Mouse (Mus musculus) kidney, embryonic 15.5 days (tissue): Measurements from ENCODE around the gene Cldn11. TPM values are rescaled to one million over a fixed set of nuclear protein-coding genes. Genes with fewer than 3 reads are reported as not detected.

ENCODE experiments used
- ATAC-seq: fragments of 200-750 bp; cut with Nextera tagmentation; replicated peaks from 2 replicates; pipeline ENCODE4 v1.8.0; 2017; ENCODE audit warnings: moderate TSS enrichment; ENCODE audit not compliant: low FRiP score
- H3K27ac ChIP-seq: fragments of 300-500 bp; sonication (generic); 2 replicates; pipeline ENCODE4 v1.5.1; 2015; ENCODE audit warnings: mild to moderate bottlenecking, inconsistent platforms
- H3K27me3 ChIP-seq: fragments of 300-500 bp; sonication (generic); 2 replicates; pipeline ENCODE4 v1.6.1; 2015; ENCODE audit warnings: inconsistent platforms
- H3K36me3 ChIP-seq: fragments of 300-500 bp; sonication (generic); 2 replicates; pipeline ENCODE4 v1.6.1; 2015; ENCODE audit warnings: inconsistent platforms
- H3K4me1 ChIP-seq: fragments of 300-500 bp; sonication (generic); 2 replicates; pipeline ENCODE4 v1.6.1; 2015; ENCODE audit warnings: inconsistent platforms
- H3K4me2 ChIP-seq: fragments of 300-500 bp; sonication (generic); 2 replicates; pipeline ENCODE4 v1.6.1; 2015; ENCODE audit warnings: moderate library complexity, mild to moderate bottlenecking, inconsistent platforms
- H3K4me3 ChIP-seq: fragments of 300-500 bp; sonication (generic); replicated peaks from 2 replicates; pipeline ENCODE4 v1.5.1; 2015; ENCODE audit warnings: mild to moderate bottlenecking, inconsistent platforms
- H3K9ac ChIP-seq: fragments of 300-500 bp; sonication (generic); 2 replicates; pipeline ENCODE4 v1.6.1; 2015; ENCODE audit warnings: mild to moderate bottlenecking, inconsistent platforms
- H3K9me3 ChIP-seq: fragments of 300-500 bp; sonication (generic); replicated peaks from 2 replicates; pipeline ENCODE4 v1.6.1; 2016; ENCODE audit warnings: inconsistent platforms
- WGBS: fragments of 180-500 bp; shearing (Covaris S2); methylation state at CpG from one replicate; pipeline ENCODE4 v1.1.7; 2015; ENCODE audit warnings: mixed read lengths; 5-methylcytosine and 5-hydroxymethylcytosine counted together
- polyA plus RNA-seq: library from polyadenylated mRNA; unstranded; fragments of >200 nt; fragmentation: Nextera tagmentation; extraction: Ambion mirVana; gene quantifications from 2 replicates; pipeline ENCODE4 v1.2.1, GENCODE M21; 2015

Gene Cldn11
- polyA plus RNA-seq, 1 experiment from 2014 or later: 94.8 TPM

GRCm38 (mm10) chr3:31212205-31213038, 62.7 kb downstream of the Cldn11 start:
- Histone ChIP-seq H3K27me3 (no peaks in the 10 kb centered on the region), H3K9me3 (no peaks in the 10 kb centered on the region), H3K4me3 (no peak overlapping the region), H3K4me2 (no peak overlapping the region), H3K9ac (no peak overlapping the region), H3K4me1 (peaks cover 43% of the 10 kb centered on the region), H3K27ac (peak overlapping the region; percentile 56), H3K36me3 (no peaks in the 10 kb centered on the region)
- 33% methylated on average over 9 of the region's 9 CpGs for WGBS
- peak; percentile 74 for ATAC-seq

DNA sequence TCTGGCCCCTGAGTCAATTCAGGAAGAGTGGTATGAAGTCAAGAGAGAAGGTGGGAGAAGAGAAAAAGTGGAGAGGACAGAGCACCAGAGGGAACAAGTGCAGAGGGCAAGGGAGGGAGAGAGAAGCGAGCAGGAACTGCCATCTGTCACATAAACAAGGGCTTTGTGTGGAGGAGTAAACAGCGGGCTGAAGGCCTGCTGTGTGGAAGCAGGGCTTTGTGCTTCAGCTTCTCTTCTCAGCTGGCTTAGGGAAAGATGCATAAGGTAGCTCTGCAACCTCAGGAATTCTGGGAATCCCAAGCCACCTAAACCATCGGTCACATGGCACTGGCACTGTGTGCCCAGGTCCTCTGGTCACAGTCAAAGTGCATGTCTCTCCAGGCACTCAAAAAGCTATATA, 64.1 kb downstream of the Cldn11 start:
- H3K4me2 ChIP-seq: no peak overlapping the region
- no peak for ATAC-seq
- peaks cover 33% of the 10 kb centered on the region for H3K4me1 ChIP-seq
- H3K9me3 ChIP-seq: no peaks in the 10 kb centered on the region
- H3K9ac ChIP-seq: no peak overlapping the region
- peak overlapping the region; percentile 56; the same call in 1 of the 2 replicates for H3K27ac ChIP-seq
- H3K36me3 ChIP-seq: no peaks in the 10 kb centered on the region
- WGBS: 26% methylated on average over 3 of the region's 3 CpGs
- no peak overlapping the region for H3K4me3 ChIP-seq
- H3K27me3 ChIP-seq: no peaks in the 10 kb centered on the region

Other genes starting within 250 kb of the Cldn11 start
- 5.8 and 7.0 TPM in 2 replicates for gene Phc3, start 180.5 kb upstream of the Cldn11 start, polyA plus RNA-seq
- 39.7 and 40.5 TPM in 2 replicates for gene Prkci, start 154.2 kb upstream of the Cldn11 start, polyA plus RNA-seq
- gene Skil, start 54.9 kb upstream of the Cldn11 start, polyA plus RNA-seq: 19.9 and 24.0 TPM in 2 replicates
- gene Slc7a14, start 160.5 kb downstream of the Cldn11 start, polyA plus RNA-seq: 0.22 and 0.48 TPM in 2 replicates